Mouse (Mus musculus) neural tube, embryonic 13.5 days (tissue): Measurements from ENCODE around the gene Josd2. TPM values are rescaled to one million over a fixed set of nuclear protein-coding genes. Genes with fewer than 3 reads are reported as not detected.

Experiments used
- ATAC-seq: fragments of 200-750 bp; cut with Nextera tagmentation; 2 replicates; pipeline ENCODE4 v1.8.0; 2017; ENCODE audit warnings: low read depth, mild to moderate bottlenecking, moderate TSS enrichment, moderate library complexity
- H3K27ac ChIP-seq: fragments of 300-500 bp; sonication (generic); replicated peaks from 2 replicates; pipeline ENCODE4 v1.5.1; 2015; ENCODE audit warnings: moderate library complexity, mild to moderate bottlenecking, inconsistent platforms
- H3K27me3 ChIP-seq: fragments of 300-500 bp; sonication (generic); 2 replicates; pipeline ENCODE4 v1.6.1; 2015; ENCODE audit warnings: mild to moderate bottlenecking, inconsistent platforms
- H3K36me3 ChIP-seq: fragments of 300-500 bp; sonication (generic); 2 replicates; pipeline ENCODE4 v1.6.1; 2015; ENCODE audit warnings: mild to moderate bottlenecking, inconsistent platforms
- H3K4me1 ChIP-seq: fragments of 300-500 bp; sonication (generic); replicated peaks from 2 replicates; pipeline ENCODE4 v1.6.1; 2015; ENCODE audit warnings: inconsistent platforms
- H3K4me2 ChIP-seq: fragments of 300-500 bp; sonication (generic); 2 replicates; pipeline ENCODE4 v1.6.1; 2015; ENCODE audit warnings: inconsistent platforms, mild to moderate bottlenecking, moderate library complexity
- H3K4me3 ChIP-seq: fragments of 300-500 bp; sonication (generic); 2 replicates; pipeline ENCODE4 v1.5.1; 2015; ENCODE audit warnings: mild to moderate bottlenecking, inconsistent platforms
- H3K9ac ChIP-seq: fragments of 300-500 bp; sonication (generic); 2 replicates; pipeline ENCODE4 v1.6.1; 2015; ENCODE audit warnings: moderate library complexity, mild to moderate bottlenecking, inconsistent platforms
- H3K9me3 ChIP-seq: fragments of 300-500 bp; sonication (generic); 2 replicates; pipeline ENCODE4 v1.6.1; 2016; ENCODE audit warnings: inconsistent platforms
- WGBS: fragments of 180-500 bp; shearing (Covaris S2); methylation state at CpG from one replicate; pipeline ENCODE4 v1.1.7; 2015; 5-methylcytosine and 5-hydroxymethylcytosine counted together
- polyA plus RNA-seq: library from polyadenylated mRNA; unstranded; fragments of >200 nt; fragmentation: Nextera tagmentation; extraction: Ambion mirVana; gene quantifications from 2 replicates; pipeline ENCODE4 v1.2.1, GENCODE M21; 2015

Josd2 gene
- 49.9 and 54.3 TPM in 2 replicates for polyA plus RNA-seq

DNA sequence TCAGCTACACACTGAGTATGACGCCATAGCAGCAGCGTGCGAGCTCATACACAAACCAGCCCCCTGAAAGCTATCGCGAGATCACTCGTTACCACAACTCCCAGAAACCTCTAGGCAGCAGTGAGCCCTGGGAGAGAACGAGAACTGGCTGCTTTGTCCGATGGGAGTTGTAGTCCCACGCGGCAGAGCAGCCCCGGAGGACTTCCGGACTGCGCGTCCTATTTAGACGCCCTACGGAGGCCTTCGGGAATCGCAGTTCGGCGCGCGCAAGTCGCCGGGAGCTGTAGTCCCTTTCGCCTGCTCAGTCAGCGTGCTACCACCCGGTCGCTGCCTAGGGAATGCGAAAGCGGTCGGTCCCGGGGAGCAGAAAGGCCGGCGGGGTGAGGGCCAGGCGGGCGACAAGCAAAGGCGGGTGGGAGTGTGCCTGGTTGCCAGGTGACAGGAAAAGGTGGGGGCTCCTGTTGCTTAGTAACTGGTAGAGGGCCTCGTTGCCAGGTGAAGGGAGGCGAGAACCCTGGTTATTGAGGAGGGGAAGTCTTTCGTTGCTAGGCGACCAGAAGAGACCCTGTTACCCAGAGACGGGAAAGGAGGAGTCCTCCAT, at the start of gene Josd2:
Josd2 (plus strand) TSS at position 170 of the 601 bp plus-strand sequence.
- Histone ChIP-seq H3K9ac (peak within 1 kb of the TSS; percentile 76), H3K9me3 (no peaks in the 10 kb centered on the region), H3K4me2 (peak within 1 kb of the TSS; percentile 73), H3K36me3 (peaks cover 13% of the 10 kb centered on the region), H3K4me1 (peaks cover 71% of the 10 kb centered on the region), H3K27ac (peak within 1 kb of the TSS; percentile 93), H3K4me3 (peak within 1 kb of the TSS; percentile 60), H3K27me3 (no peaks in the 10 kb centered on the region; the same call in 1 of the 2 replicates)
- under 1% methylated on average over 42 of the region's 42 CpGs for WGBS
- ATAC-seq = peak; percentile 92

DNA sequence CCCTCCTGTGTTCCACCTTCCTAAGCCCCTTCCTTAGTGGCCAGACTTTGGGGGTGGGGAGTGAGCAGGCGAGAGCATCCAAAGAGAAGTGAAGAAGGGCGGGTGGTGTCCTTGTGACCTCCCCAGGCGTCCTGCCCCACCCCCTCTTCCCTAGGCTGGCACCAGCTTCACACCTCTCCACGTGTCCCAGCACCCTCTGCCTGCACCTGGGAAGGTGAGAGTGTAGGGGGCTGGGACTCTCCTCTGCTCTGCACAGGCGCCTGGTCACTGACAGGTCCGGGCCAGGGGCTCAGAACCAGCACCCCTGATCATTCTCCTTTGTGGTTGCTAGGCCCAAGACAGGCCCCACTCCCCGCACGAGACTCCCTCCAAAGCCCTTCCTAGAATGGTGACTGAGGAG, 40.1 kb upstream of the Josd2 start:
- 0 out of 2 replicates have a peak, but pooled peaks have one; percentile 9 for ATAC-seq
- peak overlapping the region; percentile 53 for H3K4me2 ChIP-seq

DNA sequence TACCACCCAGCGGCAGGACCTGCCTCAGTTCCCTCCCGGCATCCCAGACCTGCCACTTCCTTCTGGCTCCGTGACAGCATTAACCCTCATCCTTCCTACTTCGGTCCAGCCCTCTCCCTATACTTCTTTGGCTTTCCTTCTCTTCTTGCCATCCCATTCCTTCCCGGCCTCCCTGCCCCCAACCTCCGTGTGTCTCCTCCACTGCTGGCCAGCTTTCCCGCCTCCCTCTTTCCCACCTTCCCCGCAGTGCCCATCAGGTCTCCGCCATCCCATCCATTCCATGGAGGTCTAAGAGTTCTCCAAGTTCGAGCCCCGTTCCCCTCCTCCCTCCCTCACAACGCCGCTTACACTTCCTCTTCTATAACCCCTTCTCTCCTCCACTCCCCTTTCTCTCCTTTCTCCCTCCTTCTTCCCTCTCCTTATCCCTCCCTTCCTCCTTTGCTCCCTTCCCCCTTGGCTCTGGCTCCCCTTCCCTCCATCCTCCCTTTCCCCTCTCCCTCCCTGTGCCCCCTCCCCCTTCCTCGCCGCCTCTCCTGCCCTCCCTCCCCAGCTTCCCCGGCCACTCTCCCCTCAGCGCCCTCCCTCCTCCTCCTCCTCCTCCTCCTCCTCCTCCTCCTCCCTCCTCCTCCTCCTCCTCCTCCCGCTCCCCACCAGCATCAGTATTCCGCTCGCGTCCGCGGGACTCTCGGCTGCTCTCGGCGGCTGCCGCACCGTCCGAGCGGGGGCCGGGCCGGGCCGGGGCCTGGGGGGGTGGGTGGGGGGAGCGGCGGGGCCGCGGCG, 39.4 kb upstream of the Josd2 start:
- Histone ChIP-seq H3K27ac (peak overlapping the region; percentile 99), H3K36me3 (no peaks in the 10 kb centered on the region), H3K4me1 (peaks cover 55% of the 10 kb centered on the region), H3K9ac (peak overlapping the region; percentile 97), H3K27me3 (no peaks in the 10 kb centered on the region), H3K4me2 (peak overlapping the region; percentile 94), H3K9me3 (no peaks in the 10 kb centered on the region), H3K4me3 (peak overlapping the region; percentile 77)
- ATAC-seq = peak; percentile 36; the same call in 1 of the 2 replicates
- 2% methylated on average over 14 of the region's 38 CpGs for WGBS

More for the DNA sequence above, 40.1 kb upstream of the Josd2 start:
- Histone ChIP-seq H3K9ac (peak overlapping the region; percentile 97), H3K9me3 (no peaks in the 10 kb centered on the region), H3K27me3 (no peaks in the 10 kb centered on the region), H3K36me3 (no peaks in the 10 kb centered on the region), H3K4me3 (peak overlapping the region; percentile 77), H3K27ac (peak overlapping the region; percentile 99), H3K4me1 (peaks cover 48% of the 10 kb centered on the region)
- WGBS = 10% methylated on average over 8 of the region's 8 CpGs

DNA sequence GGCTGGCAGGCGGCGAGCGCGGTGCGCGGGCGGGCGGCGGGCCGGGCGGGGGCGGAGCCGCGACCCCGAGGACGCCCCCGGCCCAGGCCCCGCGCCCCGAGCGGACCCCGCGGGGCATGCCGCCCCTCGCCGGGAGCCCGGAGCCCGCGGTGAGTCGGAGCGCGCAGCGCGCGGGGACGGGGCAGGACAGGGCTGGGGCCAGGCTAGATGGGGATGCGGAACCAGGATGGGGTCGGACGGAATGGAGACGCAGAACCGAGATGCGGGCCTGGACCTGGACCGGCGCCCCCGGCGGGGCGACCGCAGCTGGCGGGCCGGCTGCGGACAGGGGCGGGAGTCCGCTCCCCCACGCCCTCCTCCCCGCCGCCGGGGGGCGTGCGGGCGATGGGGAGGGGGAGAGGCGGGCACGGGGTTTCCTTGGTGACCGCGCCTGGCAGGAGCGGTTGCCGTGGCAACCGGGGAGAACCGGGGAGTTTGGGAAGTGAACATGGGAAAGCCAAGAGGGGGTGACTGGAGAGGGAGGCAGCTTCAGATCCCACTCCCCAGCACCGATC, 38.7 kb upstream of the Josd2 start, which contains the start of gene Lrrc4b:
Lrrc4b (plus strand) TSS at position 51 of the 554 bp plus-strand sequence.
- H3K9ac ChIP-seq = peak within 1 kb of the TSS; percentile 97
- peaks cover 60% of the 10 kb centered on the region for H3K4me1 ChIP-seq
- peak; percentile 62 for ATAC-seq
- no peaks in the 10 kb centered on the region for H3K27me3 ChIP-seq
- no peaks in the 10 kb centered on the region for H3K9me3 ChIP-seq
- H3K4me3 ChIP-seq = peak within 1 kb of the TSS; percentile 77
- H3K4me2 ChIP-seq = peak within 1 kb of the TSS; percentile 94
- no peaks in the 10 kb centered on the region for H3K36me3 ChIP-seq
- under 1% methylated on average over 49 of the region's 69 CpGs for WGBS
- peak within 1 kb of the TSS; percentile 99 for H3K27ac ChIP-seq

DNA sequence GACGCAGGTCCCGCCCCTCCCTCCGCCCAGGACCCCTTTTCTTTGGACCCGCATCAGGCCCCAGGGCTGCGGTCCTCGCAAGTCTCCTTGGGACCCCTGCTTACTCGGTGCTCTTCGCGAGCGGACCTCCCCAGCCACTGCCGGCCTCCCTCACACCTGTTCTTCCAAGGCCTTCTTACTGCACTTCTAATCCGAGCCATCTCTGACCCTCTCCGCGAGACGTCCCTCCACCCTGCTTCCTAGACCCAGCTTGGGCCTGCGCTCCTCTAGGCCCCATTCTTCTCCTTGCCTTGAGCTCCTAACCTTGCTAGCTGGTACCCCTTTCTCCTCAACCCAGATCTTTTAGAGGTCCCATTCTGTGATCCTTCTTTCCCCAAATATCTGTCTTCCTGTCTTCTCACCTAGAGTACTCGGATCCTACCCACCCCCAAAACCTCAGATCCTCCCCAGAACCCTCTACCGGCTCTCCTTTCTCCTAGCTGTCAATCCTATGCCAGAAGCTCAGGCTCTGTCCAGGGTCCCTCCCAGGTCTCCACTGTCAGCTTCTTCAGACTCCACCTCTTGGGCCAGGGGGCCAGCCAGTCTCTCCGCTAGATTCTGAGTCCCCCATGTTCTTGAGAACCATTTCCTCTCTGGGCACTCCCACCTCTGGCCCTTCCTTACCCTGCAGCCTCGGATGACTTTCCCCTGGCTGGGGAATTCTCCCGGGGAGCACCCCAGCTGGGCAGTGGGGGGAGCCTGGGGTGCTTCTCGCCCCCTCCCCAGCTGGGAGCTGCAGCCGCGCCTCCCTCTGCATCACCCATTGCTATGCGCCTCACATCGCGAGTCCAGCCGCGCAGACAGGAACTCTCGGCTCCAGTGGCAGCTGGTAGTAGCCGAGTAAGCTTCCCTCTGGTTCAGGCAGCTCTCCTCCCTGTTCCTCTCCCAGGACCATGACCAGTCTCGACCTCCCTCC, 38.0 kb upstream of the Josd2 start:
- peak overlapping the region; percentile 97 for H3K9ac ChIP-seq
- no peaks in the 10 kb centered on the region for H3K9me3 ChIP-seq
- 0 out of 2 replicates have a peak, but pooled peaks cover 2% of the 10 kb centered on the region for H3K36me3 ChIP-seq
- H3K4me3 ChIP-seq = peak overlapping the region; percentile 77
- H3K4me1 ChIP-seq = peaks cover 63% of the 10 kb centered on the region
- 2% methylated on average over 29 of the region's 32 CpGs for WGBS
- H3K27ac ChIP-seq = peak overlapping the region; percentile 99
- peak; percentile 19 for ATAC-seq
- H3K4me2 ChIP-seq = peak overlapping the region; percentile 94
- no peaks in the 10 kb centered on the region for H3K27me3 ChIP-seq

- Histone ChIP-seq H3K27me3 (no peaks in the 10 kb centered on the region), H3K4me3 (no peak overlapping the region), H3K36me3 (0 out of 2 replicates have a peak, but pooled peaks cover 13% of the 10 kb centered on the region), H3K4me2 (no peak overlapping the region), H3K9me3 (no peaks in the 10 kb centered on the region), H3K27ac (0 out of 2 replicates have a peak overlapping the region, but pooled peaks have one; percentile 30), H3K4me1 (peaks cover 62% of the 10 kb centered on the region), H3K9ac (peak overlapping the region; percentile 26; the same call in 1 of the 2 replicates)
- no peak for ATAC-seq
- WGBS = 76% methylated on average over 6 of the region's 6 CpGs
Measured at GRCm38 (mm10) chr7:44432550-44432949, 35.2 kb upstream of the Josd2 start.

DNA sequence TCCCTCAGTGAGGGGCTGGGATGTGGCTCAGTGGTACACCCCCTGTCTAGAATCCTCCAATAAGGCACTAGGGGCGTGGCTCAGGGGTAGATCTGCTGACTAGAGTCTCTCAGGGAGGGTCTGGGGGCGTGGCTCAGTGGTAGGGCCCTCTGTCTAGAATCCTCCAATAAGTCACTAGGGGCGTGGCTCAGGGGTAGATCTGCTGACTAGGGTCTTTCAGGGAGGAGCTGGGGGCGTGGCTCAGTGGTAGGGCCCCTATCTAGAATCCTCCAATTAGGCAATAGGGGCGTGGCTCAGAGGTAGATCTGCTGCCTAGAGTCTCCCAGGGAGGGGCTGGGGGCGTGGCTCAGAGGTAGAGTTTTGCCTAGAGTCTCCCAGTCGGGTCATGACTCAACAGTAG, 34.4 kb upstream of the Josd2 start:
- 0 out of 2 replicates have a peak, but pooled peaks cover 13% of the 10 kb centered on the region for H3K36me3 ChIP-seq
- no peak overlapping the region for H3K4me3 ChIP-seq
- H3K9me3 ChIP-seq = no peaks in the 10 kb centered on the region
- WGBS = 5% methylated on average over 7 of the region's 7 CpGs
- H3K4me1 ChIP-seq = peaks cover 62% of the 10 kb centered on the region
- ATAC-seq = 0 out of 2 replicates have a peak, but pooled peaks have one; percentile 4
- H3K27ac ChIP-seq = no peak overlapping the region
- no peak overlapping the region for H3K4me2 ChIP-seq
- no peaks in the 10 kb centered on the region for H3K27me3 ChIP-seq
- H3K9ac ChIP-seq = no peak overlapping the region

- Histone ChIP-seq H3K4me3 (no peak overlapping the region), H3K27me3 (no peaks in the 10 kb centered on the region), H3K27ac (no peak overlapping the region), H3K9ac (no peak overlapping the region), H3K4me1 (peaks cover 63% of the 10 kb centered on the region), H3K9me3 (no peaks in the 10 kb centered on the region), H3K4me2 (no peak overlapping the region), H3K36me3 (0 out of 2 replicates have a peak, but pooled peaks cover 13% of the 10 kb centered on the region)
- ATAC-seq = no peak
- WGBS = 73% methylated on average over 9 of the region's 9 CpGs
Measured at GRCm38 (mm10) chr7:44434089-44434488, 33.7 kb upstream of the Josd2 start.

DNA sequence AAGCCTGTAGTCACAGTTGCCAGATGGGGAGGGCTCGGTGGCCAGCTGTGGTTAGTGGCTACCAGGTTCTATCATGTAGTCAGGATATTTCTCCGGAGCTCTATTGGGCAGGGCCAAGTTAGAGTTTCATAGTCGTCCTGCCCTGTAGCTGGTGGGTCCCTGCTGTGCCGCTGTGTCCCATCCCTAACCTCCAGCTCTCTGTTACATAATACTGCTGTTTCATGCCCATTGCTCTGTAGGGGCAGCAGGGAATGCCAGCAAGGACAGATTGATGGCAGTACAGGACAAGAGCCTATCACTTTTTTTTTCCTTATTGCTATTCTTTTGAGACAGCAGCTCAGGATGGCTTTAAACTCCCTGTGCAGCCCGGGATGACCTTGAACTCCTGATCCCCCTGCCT, 32.0 kb upstream of the Josd2 start:
- Histone ChIP-seq H3K9me3 (no peaks in the 10 kb centered on the region), H3K9ac (no peak overlapping the region), H3K27ac (no peak overlapping the region), H3K36me3 (0 out of 2 replicates have a peak, but pooled peaks cover 13% of the 10 kb centered on the region), H3K4me2 (no peak overlapping the region), H3K27me3 (peaks cover 5% of the 10 kb centered on the region; the same call in 1 of the 2 replicates), H3K4me3 (no peak overlapping the region), H3K4me1 (peaks cover 52% of the 10 kb centered on the region)
- no peak for ATAC-seq
- WGBS = 63% methylated on average over 5 of the region's 5 CpGs

GRCm38 (mm10) chr7:44436267-44436666, 31.5 kb upstream of the Josd2 start:
- Histone ChIP-seq H3K9me3 (no peaks in the 10 kb centered on the region), H3K27ac (no peak overlapping the region), H3K27me3 (peaks cover 5% of the 10 kb centered on the region; the same call in 1 of the 2 replicates), H3K4me3 (no peak overlapping the region), H3K4me1 (peaks cover 52% of the 10 kb centered on the region), H3K4me2 (no peak overlapping the region), H3K36me3 (0 out of 2 replicates have a peak, but pooled peaks cover 13% of the 10 kb centered on the region), H3K9ac (no peak overlapping the region)
- ATAC-seq = no peak
- WGBS = 22% methylated on average over 1 of the region's 1 CpGs

DNA sequence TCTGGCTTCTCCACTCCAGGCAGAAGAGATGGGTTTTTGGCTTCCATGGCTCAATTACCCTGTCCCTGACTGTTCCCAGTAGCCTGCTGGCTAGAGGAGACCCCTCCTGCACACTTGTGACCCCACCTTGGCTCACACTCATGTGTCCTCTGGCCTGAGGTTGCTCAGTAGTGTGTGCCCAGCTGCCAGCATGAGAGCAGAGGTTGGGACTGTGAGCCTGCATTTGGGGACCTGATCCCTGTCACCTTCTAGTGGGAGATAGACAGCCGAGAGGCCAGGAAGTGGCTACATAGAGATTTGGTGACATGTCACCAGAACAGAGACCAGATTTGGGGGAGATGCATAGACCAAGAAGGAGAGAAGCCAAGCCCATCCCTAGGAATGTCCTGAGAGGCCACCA, 30.6 kb upstream of the Josd2 start:
- 0 out of 2 replicates have a peak, but pooled peaks cover 13% of the 10 kb centered on the region for H3K36me3 ChIP-seq
- no peak overlapping the region for H3K27ac ChIP-seq
- ATAC-seq = no peak
- H3K9me3 ChIP-seq = no peaks in the 10 kb centered on the region
- H3K9ac ChIP-seq = no peak overlapping the region
- no peak overlapping the region for H3K4me3 ChIP-seq
- 93% methylated on average over 1 of the region's 1 CpGs for WGBS
- peaks cover 5% of the 10 kb centered on the region; the same call in 1 of the 2 replicates for H3K27me3 ChIP-seq
- H3K4me1 ChIP-seq = peaks cover 47% of the 10 kb centered on the region
- no peak overlapping the region for H3K4me2 ChIP-seq
